Mouse (Mus musculus) testis, postnatal 10 days (tissue): ENCODE results near the gene Prss35.

Experiments
- DNase-seq: peaks from one replicate; pipeline ENCODE4 v3.0.0; 2021; ENCODE audit warnings: low spot score

Gene Prss35

GRCm38 (mm10) chr9:86734357-86734756, 9.1 kb upstream of the Prss35 start:
- no peak for DNase-seq

- no peak for DNase-seq
Measured at GRCm38 (mm10) chr9:86734795-86735194, 8.7 kb upstream of the Prss35 start.

GRCm38 (mm10) chr9:86736991-86737390, 6.5 kb upstream of the Prss35 start:
- no peak for DNase-seq

- DNase-seq, result no peak
Measured at GRCm38 (mm10) chr9:86738067-86738466, 5.4 kb upstream of the Prss35 start.

GRCm38 (mm10) chr9:86738801-86739200, 4.6 kb upstream of the Prss35 start:
- no peak for DNase-seq

GRCm38 (mm10) chr9:86739971-86740370, 3.5 kb upstream of the Prss35 start:
- no peak for DNase-seq

- DNase-seq, result no peak
Measured at GRCm38 (mm10) chr9:86744041-86744440, 592 bp downstream of the Prss35 start.

- DNase-seq, result peak; percentile 60
Measured at GRCm38 (mm10) chr9:86745926-86746581, 2.6 kb downstream of the Prss35 start.

- DNase-seq, result no peak
Measured at GRCm38 (mm10) chr9:86762477-86763376, 19.3 kb downstream of the Prss35 start.

GRCm38 (mm10) chr9:86764002-86764401, 20.6 kb downstream of the Prss35 start:
- no peak for DNase-seq

- DNase-seq, result no peak
Measured at GRCm38 (mm10) chr9:86766991-86767390, 23.5 kb downstream of the Prss35 start.

- no peak for DNase-seq
Measured at GRCm38 (mm10) chr9:86772897-86773296, 29.4 kb downstream of the Prss35 start.

GRCm38 (mm10) chr9:86773996-86774395, 30.5 kb downstream of the Prss35 start:
- no peak for DNase-seq

GRCm38 (mm10) chr9:86775374-86775773, 31.9 kb downstream of the Prss35 start:
- DNase-seq, result no peak

GRCm38 (mm10) chr9:86777309-86777708, 33.9 kb downstream of the Prss35 start:
- no peak for DNase-seq

GRCm38 (mm10) chr9:86778212-86778611, 34.8 kb downstream of the Prss35 start:
- no peak for DNase-seq

GRCm38 (mm10) chr9:86781426-86781825, 38.0 kb downstream of the Prss35 start:
- no peak for DNase-seq

- DNase-seq, result no peak
Measured at GRCm38 (mm10) chr9:86782836-86783235, 39.4 kb downstream of the Prss35 start.

GRCm38 (mm10) chr9:86789186-86789585, 45.7 kb downstream of the Prss35 start:
- no peak for DNase-seq

- no peak for DNase-seq
Measured at GRCm38 (mm10) chr9:86791927-86792326, 48.5 kb downstream of the Prss35 start.

GRCm38 (mm10) chr9:86795236-86795635, 51.8 kb downstream of the Prss35 start:
- no peak for DNase-seq

GRCm38 (mm10) chr9:86797553-86797952, 54.1 kb downstream of the Prss35 start:
- DNase-seq, result no peak

GRCm38 (mm10) chr9:86798129-86798528, 54.7 kb downstream of the Prss35 start:
- DNase-seq, result no peak
